Mouse (Mus musculus) bone marrow, adult 2 months (tissue): ENCODE data around the gene Mast1.

Source experiments
- CTCF ChIP-seq: fragments of 200-500 bp; IDR thresholded peaks from 2 replicates; pipeline ENCODE4 v1.5.1; 2011; ENCODE audit warnings: low read length, control low read depth; ENCODE audit not compliant: control insufficient read depth, insufficient read depth
- POLR2A ChIP-seq: fragments of 200-500 bp; IDR thresholded peaks from 2 replicates; pipeline ENCODE4 v1.6.1; 2011; ENCODE audit warnings: low read depth, mild to moderate bottlenecking, control low read depth, low read length, borderline replicate concordance; ENCODE audit not compliant: control insufficient read depth

- TF ChIP-seq POLR2A, result no peak
- TF ChIP-seq CTCF, result no peak
Observed at GRCm38 (mm10) chr8:84936041-84936961, 858 bp downstream of the Mast1 start.
